Mouse (Mus musculus) B cell, adult 2 months (primary cell): ENCODE results near the gene Iqcf6.
"Not testable (repeated sequence)": the region's sequence is repeated elsewhere in the genome, so short reads cannot be mapped to it uniquely, and the experiment has no call there.

ENCODE experiments used
- DNase-seq, 2 experiments: peaks; one replicate each; pipeline ENCODE4 v3.0.0; 2022

The Iqcf6 gene

DNA sequence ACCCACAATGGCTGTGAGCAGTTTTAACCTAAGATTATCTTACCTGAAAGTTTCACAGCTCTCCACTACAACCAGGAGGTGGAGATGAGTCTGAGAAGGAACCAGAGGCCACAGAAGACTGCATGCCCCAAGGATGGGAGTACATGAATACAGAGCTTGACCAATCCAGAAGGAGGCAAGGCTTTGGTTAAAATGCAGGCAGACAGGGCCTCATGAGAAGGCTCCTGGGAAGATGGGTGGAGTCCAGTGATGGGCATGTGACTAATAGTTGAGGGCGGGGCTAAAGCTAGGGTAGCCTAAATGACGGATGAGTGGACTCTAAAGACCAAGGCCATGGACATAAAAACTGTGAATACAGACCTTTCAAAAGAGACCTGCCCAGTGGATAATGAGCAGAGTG lies at the start of gene Iqcf6:
Gene Iqcf6 (plus strand): TSS at position 301 of the 400 bp plus-strand sequence.
- DNase-seq: no peak

- no peak for DNase-seq
Measured at GRCm38 (mm10) chr9:106580016-106580415, 46.4 kb upstream of the Iqcf6 start.

- DNase-seq: no peak
Measured at GRCm38 (mm10) chr9:106582552-106582951, 43.8 kb upstream of the Iqcf6 start.

DNA sequence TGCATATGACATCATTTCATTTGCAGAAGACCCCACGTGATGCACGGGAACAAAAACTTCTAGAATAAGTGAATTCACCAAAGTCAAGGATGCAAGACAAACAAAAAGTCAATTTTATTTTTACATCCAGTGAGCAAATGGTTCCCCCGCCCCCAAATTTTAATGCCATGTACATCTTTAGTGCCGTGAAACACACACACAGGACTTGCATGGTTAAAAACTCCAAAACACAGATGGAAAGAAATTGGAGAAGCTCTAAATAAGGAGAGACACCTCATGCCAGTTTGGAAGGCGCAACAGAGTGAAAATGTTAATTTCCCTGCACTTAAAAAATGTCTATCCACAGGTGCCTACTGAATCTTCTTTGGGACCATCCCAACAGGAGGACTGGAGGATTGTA lies 34.2 kb upstream of the Iqcf6 start:
- DNase-seq: no peak

DNA sequence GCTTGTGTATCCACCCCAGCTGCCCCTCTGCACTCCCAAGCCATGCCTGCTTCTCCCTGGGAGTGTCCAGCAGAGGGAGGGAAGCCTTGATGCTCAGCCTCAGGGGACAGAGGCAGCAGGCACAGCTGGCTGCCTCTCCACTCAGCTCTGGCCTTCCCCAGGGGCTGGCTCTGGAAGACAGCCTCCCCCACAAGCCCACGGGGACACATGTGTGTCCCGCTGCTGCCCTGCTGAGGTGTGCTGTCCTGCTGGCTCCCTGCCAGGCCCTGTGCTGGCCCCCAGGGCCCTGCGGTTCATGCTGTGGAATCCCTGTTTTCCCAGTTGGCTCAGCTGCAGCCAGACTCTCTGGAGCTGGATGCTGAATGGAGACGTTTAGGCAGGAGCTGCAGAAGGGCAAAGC lies 31.0 kb upstream of the Iqcf6 start:
- DNase-seq: not testable (repeated sequence)

DNA sequence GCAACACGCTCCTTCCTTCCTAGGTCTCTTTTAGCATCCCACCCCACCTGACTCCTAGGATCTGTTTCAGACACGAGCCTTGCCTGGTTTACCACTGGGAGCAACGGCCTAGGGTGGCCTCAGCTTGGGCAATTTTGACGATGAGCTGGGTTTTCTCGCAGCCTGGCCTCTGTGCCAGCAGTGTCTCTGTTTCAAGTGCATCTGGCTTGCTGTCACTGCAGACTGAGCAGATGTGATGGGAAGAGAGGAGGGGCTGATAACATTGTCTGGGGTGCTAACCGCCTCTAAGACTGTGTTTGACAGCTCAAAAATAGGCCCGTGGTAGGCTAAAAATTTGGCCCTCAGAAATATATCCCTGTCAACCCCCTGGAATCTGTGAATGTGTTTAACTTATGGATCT lies 30.5 kb upstream of the Iqcf6 start:
- DNase-seq: no peak

DNA sequence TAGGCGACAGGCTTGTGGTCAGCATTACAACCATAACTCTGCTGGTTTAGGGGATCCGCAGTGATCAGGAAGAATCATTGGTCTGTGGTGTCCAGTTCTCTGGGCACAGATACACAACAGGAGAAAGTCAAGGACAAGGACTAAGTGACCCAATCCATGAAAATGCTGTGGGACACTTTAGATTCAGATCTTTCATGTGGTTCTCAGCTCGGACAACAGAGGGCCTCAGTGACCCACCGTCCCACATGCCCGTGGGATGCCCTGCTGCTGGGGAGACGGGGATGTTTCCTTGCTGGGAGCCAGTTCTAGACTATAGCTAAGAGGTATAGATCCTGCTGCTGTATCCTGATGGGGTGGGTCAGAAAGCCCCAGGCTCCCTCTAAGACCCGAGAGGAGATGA lies 27.9 kb upstream of the Iqcf6 start:
- DNase-seq: no peak

- peak; percentile 55 to 56 for DNase-seq
Measured at GRCm38 (mm10) chr9:106600546-106600945, 25.8 kb upstream of the Iqcf6 start.

DNA sequence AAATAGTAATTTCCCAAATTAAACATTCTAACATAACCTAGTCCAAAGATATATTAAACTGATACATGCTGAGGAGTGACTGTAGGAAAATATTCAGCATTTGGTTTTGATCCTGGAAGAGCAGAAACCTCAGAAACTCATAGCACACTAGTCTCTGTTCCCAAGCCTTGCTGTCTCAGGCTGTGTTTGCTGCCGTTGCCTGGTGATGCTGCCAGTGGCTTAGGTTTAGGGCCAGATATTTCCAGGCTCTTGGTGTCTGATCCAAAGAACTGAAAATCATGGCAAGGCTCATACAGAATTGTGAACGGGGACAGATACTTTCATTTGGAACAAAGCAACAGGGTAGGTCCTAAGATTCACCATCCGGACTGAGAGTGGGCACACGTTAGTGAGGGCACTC lies 15.7 kb upstream of the Iqcf6 start:
- no peak for DNase-seq

GRCm38 (mm10) chr9:106613951-106614350 lies 12.4 kb upstream of the Iqcf6 start:
- DNase-seq: no peak

- no peak for DNase-seq
Measured at GRCm38 (mm10) chr9:106614616-106615015, 11.8 kb upstream of the Iqcf6 start.

DNA sequence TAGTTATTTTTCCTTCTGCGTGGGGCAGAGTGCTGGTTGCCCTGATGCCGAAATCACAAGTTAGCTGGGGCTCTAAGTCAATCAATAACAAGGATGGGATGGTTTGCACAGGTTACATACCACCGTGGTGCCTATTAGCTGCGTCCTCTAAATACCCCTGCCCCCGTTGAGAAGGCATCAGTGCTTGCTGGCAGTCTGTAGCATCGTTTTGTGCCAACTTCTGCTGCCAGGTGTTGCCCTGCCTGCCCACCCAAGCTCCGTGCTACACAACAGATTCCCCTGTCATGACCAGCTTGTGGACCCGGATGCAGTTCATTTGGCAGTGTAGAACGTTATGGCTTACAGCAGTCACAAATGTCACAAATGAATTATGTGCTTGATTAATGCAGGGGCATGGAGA lies 10.1 kb upstream of the Iqcf6 start:
- no peak for DNase-seq

DNA sequence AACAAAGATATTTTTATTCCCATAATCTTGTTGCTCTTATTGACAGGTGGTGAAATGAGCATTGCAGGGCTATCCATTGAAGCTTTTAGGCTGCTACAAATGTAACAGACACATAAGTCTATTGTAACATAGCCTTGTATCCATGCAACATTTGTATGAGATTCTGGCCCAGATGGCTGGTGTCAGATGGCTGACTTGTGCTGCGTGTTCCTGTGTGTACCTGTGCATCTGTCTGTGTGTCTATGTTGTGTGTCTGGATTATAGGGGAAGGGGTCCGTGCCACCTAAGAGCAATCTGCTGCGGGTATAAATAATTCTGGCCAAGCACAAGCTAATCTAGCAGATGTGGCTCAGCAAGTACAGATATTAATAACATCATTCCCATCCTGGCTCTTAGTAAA lies 8.9 kb upstream of the Iqcf6 start:
- DNase-seq: no peak

DNA sequence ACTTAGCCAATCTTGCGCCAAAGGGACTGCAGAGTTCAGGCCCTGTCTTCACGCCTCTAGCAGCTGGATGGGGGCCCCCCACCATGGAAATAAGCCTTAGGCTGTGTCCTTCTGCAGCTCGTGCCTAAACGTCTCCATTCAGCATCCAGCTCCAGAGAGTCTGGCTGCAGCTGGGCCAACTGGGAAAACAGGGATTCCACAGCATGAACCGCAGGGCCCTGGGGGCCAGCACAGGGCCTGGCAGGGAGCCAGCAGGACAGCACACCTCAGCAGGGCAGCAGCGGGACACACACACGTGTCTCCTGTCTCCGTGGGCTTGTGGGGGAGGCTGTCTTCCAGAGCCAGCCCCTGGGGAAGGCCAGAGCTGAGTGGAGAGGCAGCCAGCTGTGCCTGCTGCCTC lies 1.4 kb downstream of the Iqcf6 start:
- not testable (repeated sequence) for DNase-seq

DNA sequence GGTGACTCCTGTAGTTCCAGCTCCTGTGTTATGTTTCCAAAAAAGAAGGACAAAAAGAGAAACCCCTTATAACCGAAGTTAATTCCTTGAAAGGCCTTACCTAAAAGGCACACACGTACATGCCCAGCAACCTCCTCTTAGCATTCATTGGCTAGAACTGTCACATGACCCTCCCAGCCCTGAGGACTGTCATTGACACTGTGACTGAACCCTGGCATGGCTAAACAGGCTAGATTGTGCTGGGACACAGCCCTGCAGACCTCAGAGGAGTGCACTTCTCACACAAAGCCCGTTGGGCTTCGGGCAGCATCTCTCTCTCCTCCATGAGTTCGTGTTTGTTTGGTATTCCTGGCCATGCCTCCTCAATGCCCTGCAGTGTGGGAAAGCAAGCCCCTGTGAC lies 5.8 kb downstream of the Iqcf6 start:
- no peak for DNase-seq

- no peak for DNase-seq
Measured at GRCm38 (mm10) chr9:106638154-106638553, 11.8 kb downstream of the Iqcf6 start.

- DNase-seq: no peak
Measured at GRCm38 (mm10) chr9:106641346-106641745, 15.0 kb downstream of the Iqcf6 start.

GRCm38 (mm10) chr9:106643128-106643527 lies 16.7 kb downstream of the Iqcf6 start:
- peak; percentile 77 to 78 for DNase-seq

GRCm38 (mm10) chr9:106643787-106644186 lies 17.4 kb downstream of the Iqcf6 start:
- no peak for DNase-seq

GRCm38 (mm10) chr9:106645684-106646271 lies 19.4 kb downstream of the Iqcf6 start:
- no peak for DNase-seq

- no peak for DNase-seq
Measured at GRCm38 (mm10) chr9:106647226-106647625, 20.8 kb downstream of the Iqcf6 start.

DNA sequence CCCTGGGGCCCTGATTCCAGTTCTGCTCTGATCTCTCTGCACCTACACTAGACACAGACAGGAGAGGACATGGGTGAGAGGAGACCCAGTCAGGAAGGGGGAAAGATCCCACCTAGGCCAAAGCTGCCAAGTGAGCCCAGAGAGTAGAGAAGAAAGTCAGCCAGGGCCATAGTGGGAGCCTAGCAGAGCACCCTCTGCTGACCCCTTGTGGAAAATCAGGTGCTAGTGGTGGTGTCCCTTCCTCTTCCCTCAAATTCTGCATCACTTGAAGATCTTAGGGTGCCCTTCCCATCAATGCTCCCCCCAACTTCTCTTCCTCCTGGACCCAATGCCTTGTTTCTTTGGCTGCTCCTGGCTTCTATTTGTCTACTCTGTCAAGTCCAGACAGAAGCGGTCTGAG lies 26.3 kb downstream of the Iqcf6 start:
- no peak for DNase-seq

GRCm38 (mm10) chr9:106655884-106656720 lies 29.7 kb downstream of the Iqcf6 start, which contains the start of gene Grm2:
Gene Grm2, minus strand, starts transcription at chr9:106656082.
- DNase-seq: peak; percentile 28 to 33

DNA sequence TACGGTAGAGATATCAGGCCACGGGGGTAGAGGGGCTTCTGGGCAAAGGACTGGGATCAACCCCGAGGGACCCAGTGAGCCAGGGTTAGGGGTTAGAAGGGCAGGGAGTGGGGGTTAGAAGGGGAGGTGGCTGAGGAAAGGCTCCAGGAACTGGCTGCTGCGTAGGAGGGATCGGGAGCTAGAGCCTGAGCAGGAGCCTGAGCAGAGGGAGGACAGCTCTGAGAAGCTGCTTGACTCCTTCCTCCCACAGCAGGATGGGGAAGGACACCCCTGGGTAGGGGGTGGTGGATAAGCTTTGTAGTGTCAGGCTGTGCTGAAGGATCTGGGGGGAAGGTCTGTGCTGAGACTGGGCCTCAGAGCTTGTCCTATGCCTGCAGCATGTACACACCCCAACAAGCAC lies 30.4 kb downstream of the Iqcf6 start:
- DNase-seq: no peak

DNA sequence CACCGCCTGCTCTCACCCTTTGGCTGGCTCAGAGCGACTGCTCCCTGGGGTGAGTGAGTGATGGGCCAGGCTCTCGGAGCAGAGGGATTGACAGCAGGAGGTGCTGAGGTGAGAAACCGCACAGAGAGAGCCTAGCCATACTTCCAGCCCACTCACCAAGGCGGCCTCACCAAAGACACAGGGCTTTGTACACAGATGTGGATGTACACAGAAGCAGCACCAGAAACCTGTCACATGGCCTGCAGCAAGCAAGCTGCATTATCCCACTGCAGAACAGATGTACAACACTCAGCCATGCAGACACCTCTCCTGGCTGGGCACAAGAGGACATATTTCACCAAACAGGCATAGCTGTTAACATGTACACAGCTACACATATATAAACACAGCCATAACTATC lies 31.2 kb downstream of the Iqcf6 start:
- DNase-seq: no peak
